Mouse (Mus musculus) left cerebral cortex, postnatal 25 days (tissue): ENCODE measurements at regions not wholly inside any gene's neighbourhood (a gene's known extent, or its start where the extent isn't known, plus 50 kb on each side); places are given as distances from the start of the nearest gene placed in this dataset.
"Not testable (repeated sequence)": the region's sequence is repeated elsewhere in the genome, so short reads cannot be mapped to it uniquely, and the experiment has no call there.

ENCODE experiments used
- DNase-seq, 2 experiments: peaks; one replicate each; pipeline ENCODE4 v3.0.0; 2022; ENCODE audit warnings: low spot score in 2 of 2, mixed read lengths in 1 of 2
- intact Hi-C: fragments of 180-260 bp; cut with DNase I; formaldehyde crosslinking; loops from one replicate; pipeline ENCODE4 v1.15.1; 2025

DNA sequence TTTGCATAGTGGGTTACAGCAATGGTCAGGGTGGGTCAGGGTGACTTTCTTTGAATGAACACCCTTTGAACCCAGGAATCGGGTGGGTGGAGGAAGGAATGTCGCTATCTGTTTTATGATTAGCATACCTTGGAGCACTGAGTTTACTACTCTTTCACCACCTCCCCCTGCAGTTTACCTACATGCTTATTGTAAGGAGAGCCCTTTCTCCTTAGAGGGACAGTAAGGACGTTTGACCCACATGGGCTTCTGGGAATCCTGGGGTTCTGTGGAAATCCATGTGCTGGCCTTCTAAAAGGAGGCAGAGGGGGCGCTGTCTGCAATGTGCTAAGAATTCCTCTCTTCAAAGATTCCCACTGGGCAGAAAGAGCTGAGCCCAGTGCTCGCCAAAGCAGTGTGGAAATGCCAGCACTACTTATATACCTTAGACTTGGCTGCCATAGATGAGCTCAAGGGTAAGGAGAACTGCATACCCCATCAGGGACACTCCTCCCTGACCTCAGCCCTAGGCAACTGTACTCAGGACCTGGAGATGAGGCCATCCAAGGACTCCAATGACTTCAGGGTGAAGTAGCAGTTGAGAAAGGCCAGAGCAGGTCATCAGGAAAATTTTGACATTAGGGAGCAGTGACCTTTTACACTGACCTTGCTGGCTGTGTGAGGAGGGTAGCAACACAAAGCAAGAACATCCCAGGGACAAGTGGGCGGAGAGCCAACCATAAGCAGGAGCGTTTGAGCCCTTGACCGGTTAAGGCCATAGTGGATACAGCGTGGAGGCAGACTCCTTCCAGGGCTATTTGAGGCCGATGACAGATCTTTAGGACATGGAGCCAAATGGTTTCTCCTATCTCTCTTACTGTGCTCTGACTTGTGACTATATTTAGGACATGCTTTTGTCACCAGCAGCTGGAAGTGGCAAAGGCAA is 133.2 kb downstream of the Tcp10c start:
- no peak for DNase-seq
- intact Hi-C loops: no loop called here

DNA sequence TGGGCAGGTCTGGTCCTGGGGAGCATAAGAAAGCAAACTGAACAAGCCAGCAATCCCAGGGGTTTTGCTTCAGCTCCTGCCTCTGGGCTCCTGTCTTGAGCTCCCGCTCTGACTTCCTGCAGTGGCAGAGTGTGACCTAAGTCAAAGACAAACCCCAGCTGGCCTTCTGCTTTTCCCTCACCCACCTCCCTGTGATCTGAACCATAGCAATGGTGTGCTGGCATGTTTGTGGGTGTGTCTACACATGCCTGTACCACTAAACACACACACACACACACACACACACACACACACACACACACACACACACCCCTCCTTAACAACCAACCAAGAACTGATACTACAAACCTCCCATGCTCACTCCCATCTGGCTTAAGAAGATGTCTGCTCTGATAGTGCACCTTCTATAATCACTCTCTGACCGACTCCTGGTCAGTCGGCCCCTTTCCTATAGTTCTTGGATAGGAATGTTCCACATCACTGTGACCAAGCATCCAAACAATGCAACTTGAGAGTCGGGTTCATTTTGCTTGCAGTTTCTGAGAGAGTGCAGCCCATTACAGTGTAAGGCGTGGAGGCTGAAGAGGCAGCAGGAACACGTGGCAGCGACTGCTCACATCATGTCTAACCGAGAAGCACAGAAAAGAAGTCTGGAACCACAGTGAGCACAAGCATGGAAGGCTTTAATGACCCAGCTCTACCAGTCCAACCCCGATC is 134.4 kb downstream of the Tcp10c start:
- intact Hi-C loops: no loop called here
- no peak for DNase-seq

DNA sequence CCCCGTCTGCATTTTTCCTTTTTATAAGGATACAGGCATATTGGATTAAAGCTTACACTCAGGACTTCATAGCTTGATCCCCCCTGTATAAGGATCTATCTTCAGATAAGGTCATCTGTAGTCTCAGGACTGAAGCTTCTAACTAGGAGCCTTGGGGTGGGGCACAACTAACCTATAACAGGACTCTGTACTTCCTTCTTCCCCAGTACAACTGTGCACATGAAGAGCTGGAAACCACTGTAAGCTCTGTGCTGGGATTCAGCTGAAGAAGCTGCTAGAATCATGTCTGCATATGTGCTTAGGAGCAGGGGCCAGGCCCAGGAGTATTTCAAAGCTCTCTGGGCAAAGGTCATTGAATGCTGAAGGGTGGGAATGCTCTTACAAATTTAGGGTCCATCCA is 137.9 kb downstream of the Tcp10c start:
- DNase-seq, intact Hi-C loops: not testable (repeated sequence)

DNA sequence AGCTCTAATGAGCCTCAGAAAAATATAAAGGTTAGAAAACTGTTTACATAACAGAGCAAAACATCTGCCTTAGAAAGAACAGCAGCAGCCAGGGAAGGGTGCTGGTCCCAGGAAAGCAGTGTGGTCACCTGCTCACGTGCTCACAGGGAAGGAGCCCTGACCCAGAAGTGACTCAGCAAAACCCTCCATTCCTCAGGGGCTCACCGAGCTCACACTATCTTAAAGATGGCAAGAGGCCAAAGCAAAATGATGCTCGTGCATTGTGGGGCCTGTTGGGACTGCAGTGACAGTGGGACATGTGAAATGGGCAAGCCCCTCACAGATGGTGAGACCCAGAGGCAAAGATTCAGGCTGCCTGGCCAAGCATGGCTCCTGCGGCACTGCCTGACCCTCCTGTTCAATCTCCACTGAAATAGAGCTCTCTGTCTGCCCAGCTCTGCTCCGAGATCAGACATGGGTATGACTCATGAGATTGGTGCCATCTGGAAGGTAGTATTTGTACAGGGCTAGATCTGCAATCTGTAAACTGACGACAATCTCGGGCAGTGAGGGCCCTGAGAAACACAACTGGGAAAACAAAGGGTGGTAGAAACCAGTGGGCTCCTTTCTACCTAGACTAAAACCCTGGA is 138.4 kb downstream of the Tcp10c start:
- DNase-seq: not testable (repeated sequence)

GRCm38 (mm10) chr17:13493866-13494265 is 139.5 kb downstream of the Tcp10c start:
- intact Hi-C loops, DNase-seq: not testable (repeated sequence)

More for the DNA sequence above, 138.4 kb downstream of the Tcp10c start:
- intact Hi-C loops: not testable (repeated sequence)

DNA sequence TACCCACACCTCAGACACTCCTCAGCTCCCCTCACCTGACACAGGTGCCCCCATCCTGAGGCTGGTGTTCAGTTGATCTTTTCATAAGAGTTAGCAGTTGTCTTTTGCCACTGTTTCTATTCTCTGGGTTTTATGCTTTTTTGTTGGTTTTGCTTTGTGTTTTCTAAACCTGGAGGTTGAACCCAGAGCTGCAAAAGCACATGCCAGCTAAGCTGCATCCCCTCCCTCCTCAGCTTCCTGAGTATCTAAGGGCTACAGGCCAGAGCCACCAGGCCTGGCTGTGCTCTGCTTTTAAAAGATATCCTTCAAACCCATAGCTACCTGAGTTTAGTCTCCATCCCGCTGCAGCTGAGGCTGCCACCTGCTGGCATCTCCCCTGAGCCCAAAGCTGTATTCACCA is 140.1 kb downstream of the Tcp10c start:
- intact Hi-C loops, DNase-seq: not testable (repeated sequence)

- DNase-seq, intact Hi-C loops: not testable (repeated sequence)
These were observed 150.0 kb downstream of the Tcp10c start for GRCm38 (mm10) chr17:13504365-13504764.

DNA sequence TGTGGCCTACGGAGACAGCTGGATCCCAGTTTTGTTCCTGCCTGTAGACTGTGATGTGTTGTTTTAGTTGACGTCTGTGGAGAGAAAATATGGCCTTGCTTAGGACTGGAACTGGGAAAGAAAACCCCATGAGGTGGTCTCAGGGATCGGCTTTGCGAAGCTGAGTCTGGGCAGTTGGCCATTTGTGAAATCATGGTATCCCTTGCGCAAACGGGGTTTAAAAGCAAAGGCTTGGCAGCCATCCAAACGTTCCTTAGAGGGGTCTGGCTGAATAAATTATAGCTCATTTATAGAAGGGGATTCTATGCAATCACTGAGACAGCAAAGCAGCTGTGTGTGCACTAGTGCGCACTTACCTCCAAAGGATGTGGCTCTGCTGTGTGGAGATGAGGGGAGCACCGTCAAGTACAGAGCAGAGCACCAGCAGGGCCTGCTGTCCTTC is 150.5 kb downstream of the Tcp10c start:
- DNase-seq, intact Hi-C loops: not testable (repeated sequence)

- DNase-seq, intact Hi-C loops: not testable (repeated sequence)
These were observed 153.2 kb downstream of the Tcp10c start for GRCm38 (mm10) chr17:13507397-13508063.

DNA sequence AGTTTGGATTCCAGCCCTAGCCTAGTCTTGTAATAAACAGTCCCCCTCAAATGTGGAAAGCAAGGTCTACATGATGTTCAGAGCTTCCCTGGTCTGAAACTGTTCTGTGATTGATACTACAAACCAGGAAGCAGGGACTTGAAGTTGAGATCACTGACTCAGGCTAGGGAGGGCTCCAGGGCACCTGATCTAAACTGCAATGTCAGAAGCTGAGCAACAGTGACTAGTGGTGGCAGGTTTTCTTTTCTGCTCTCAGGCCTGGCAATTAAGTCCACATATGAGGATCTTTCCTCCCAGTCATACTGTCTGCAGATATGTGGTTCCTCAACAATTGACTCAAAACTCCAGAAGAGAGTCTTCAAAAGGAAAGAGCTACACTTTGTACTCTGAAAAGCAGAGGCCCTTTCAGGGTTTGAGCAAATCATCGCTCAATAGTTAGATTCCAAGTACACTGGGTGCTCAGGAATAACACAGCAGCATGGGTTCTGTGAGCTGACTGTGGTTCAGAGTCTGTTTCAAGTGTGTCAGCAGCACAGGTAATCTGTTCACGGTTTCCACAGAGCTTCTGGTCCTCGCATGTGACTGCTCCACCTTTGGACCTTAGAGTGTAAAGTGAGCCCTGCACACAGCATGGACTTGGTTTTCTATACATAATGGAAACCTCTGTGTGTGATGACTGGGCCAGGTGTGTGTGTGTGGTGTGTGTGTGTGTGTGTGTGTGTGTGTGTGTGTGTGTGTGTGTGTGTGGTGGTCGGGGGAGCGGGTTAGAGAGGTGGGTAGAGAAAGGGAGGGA is 165.2 kb downstream of the Tcp10c start:
- intact Hi-C loops: not testable (repeated sequence)

DNA sequence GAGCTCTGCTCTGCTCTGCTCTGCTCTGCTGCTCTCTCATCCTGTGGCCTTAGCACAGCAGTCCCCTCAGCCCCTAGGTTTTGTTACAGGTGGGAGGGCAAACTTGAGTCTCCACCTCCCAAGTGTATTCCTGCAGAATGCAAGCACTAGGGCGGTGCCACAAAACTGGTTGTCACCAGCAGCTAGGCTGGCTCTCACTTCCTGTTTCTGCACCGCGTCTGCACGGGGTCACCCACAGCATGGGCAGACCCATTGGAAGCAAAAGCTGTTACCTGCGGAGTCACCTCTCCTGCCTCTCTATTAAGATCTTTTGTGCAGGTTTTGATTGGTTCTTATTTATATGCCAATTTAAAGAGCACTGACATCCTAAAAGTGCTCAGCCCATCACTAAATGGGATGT is 178.2 kb downstream of the Tcp10c start:
- DNase-seq, intact Hi-C loops: not testable (repeated sequence)

More for the DNA sequence above, 165.2 kb downstream of the Tcp10c start:
- DNase-seq: not testable (repeated sequence)

GRCm38 (mm10) chr17:13540446-13541241 is 186.3 kb downstream of the Tcp10c start:
- DNase-seq: no peak
- intact Hi-C loops: no loop called here

- intact Hi-C loops: no loop called here
- no peak for DNase-seq
These were observed 186.9 kb downstream of the Tcp10c start for GRCm38 (mm10) chr17:13541249-13541648.

- intact Hi-C loops: no loop called here
These were observed 187.9 kb downstream of the Tcp10c start for GRCm38 (mm10) chr17:13542261-13542660.

DNA sequence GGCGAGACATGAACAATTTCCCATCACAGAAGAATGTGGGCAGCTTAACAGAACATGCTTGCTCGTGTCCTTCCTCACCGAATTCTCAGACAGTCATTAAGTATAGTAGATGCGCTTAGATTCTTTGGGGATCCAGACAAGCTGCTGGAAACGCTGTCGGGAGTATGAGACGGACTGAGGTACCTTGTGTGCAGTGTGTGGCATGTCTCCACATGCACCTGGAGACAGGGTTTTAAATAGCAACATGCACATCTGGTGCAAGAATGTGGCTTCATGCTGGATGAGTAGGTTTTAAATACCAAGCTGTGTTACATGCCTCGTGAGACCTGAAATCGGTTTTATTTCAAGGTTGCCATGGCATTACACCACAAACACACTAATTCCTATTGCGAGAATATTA is 188.5 kb downstream of the Tcp10c start:
- intact Hi-C loops: no loop called here
- peak in 1 of 2 experiments; percentile 41 for DNase-seq

More at GRCm38 (mm10) chr17:13542261-13542660, 187.9 kb downstream of the Tcp10c start:
- DNase-seq: no peak

DNA sequence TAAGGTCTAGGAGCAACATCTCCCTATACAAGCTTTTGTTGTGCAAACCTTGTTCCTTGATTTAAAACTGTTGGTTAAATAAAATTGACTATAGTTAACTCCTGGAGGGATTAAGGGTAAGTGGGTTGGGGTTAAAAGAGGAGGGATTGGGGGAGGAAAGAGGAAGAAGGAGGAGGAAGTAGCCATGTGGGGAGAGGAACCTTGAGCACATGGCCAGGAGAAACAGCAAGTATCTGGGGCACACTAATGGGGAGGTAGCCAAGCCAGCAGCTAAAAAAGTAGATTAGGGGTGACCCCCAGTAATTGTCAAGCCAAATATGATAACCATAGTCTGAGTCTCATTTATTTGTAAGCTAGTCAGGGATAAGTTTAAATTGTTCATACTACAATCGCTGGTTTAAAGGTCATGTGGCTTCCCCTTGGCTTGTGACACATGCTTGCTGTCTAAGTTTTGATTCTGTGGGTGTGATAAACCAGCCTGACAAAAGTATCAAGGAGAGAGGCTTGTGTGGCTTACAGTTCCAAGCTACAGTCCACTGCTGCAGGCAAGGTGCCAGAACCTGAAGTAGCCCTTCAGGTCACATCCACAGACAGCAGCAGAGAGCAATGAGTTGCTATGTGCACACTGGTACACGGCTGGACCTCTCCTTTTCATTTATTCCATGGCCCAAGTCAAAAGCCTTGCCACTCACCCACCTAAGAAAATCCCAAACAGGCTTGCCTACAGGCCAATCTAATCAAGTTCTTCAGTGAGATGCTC is 189.8 kb downstream of the Tcp10c start:
- intact Hi-C loops: no loop called here
- DNase-seq: no peak

DNA sequence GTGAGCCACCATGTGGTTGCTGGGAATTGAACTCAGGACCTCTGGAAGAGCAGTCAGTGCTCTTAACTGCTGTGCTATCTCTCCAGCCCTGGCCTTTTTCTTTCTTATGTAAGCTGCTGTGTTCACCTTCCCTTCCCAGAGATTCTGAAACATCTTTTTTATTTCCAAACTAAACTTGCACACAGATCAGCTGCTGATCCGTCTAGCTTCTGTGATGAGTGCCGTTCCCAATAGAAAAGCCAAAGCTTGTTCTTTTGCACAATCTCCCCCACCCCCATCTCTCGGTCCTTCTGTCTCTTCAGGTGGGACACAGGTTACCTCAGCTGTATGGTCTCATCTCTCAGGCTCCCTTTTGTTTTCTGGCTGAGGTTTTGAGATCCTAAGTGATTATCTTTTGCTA is 191.9 kb downstream of the Tcp10c start:
- intact Hi-C loops: no loop called here
- DNase-seq: peak in 1 of 2 experiments; percentile 48
